Mouse (Mus musculus) ovary, adult 18-20 months (tissue): ENCODE measurements at regions not wholly inside any gene's neighbourhood (a gene's known extent, or its start where the extent isn't known, plus 50 kb on each side); places are given as distances from the start of the nearest gene placed in this dataset.

Source experiments
- DNase-seq: peaks from one replicate; pipeline ENCODE4 v3.0.0; 2022; ENCODE audit warnings: low spot score, mixed read lengths

- no peak for DNase-seq
Observed at GRCm38 (mm10) chr7:75063816-75064215, 245.2 kb downstream of the Sv2b start.

- DNase-seq = no peak
Observed at GRCm38 (mm10) chr7:75050231-75050630, 258.8 kb downstream of the Sv2b start.

- DNase-seq = no peak
Observed at GRCm38 (mm10) chr7:75049751-75050150, 259.3 kb downstream of the Sv2b start.

GRCm38 (mm10) chr7:75048822-75049221 is 260.2 kb downstream of the Sv2b start:
- no peak for DNase-seq

GRCm38 (mm10) chr7:75047827-75048226 is 261.2 kb downstream of the Sv2b start:
- DNase-seq = no peak

- no peak for DNase-seq
Observed at GRCm38 (mm10) chr7:75040871-75041270, 268.2 kb downstream of the Sv2b start.

GRCm38 (mm10) chr7:75026191-75026590 is 282.9 kb downstream of the Sv2b start:
- DNase-seq = no peak

- no peak for DNase-seq
Observed at GRCm38 (mm10) chr7:75021966-75022365, 287.1 kb downstream of the Sv2b start.

- no peak for DNase-seq
Observed at GRCm38 (mm10) chr7:75018640-75019039, 290.4 kb downstream of the Sv2b start.

GRCm38 (mm10) chr7:75008481-75008880 is 300.6 kb downstream of the Sv2b start:
- no peak for DNase-seq

GRCm38 (mm10) chr7:74990198-74990597 is 318.9 kb downstream of the Sv2b start:
- DNase-seq = no peak

- no peak for DNase-seq
Observed at GRCm38 (mm10) chr7:74979479-74979878, 329.6 kb downstream of the Sv2b start.

- no peak for DNase-seq
Observed at GRCm38 (mm10) chr7:74975986-74976385, 333.1 kb downstream of the Sv2b start.

- DNase-seq = no peak
Observed at GRCm38 (mm10) chr7:74974448-74974847, 334.6 kb downstream of the Sv2b start.

GRCm38 (mm10) chr7:74944421-74945098 is 364.5 kb downstream of the Sv2b start:
- DNase-seq = no peak

- no peak for DNase-seq
Observed at GRCm38 (mm10) chr7:74942917-74943316, 366.1 kb downstream of the Sv2b start.

GRCm38 (mm10) chr7:74942146-74942545 is 366.9 kb downstream of the Sv2b start:
- DNase-seq = no peak

GRCm38 (mm10) chr7:74929142-74929829 is 374.7 kb upstream of the Slco3a1 start:
- no peak for DNase-seq

- DNase-seq = no peak
Observed at GRCm38 (mm10) chr7:74928226-74928927, 373.8 kb upstream of the Slco3a1 start.

GRCm38 (mm10) chr7:74926729-74927128 is 372.1 kb upstream of the Slco3a1 start:
- DNase-seq = no peak

GRCm38 (mm10) chr7:74924156-74924555 is 369.6 kb upstream of the Slco3a1 start:
- no peak for DNase-seq

- no peak for DNase-seq
Observed at GRCm38 (mm10) chr7:74908311-74908962, 353.9 kb upstream of the Slco3a1 start.

- DNase-seq = no peak
Observed at GRCm38 (mm10) chr7:74907391-74907790, 352.8 kb upstream of the Slco3a1 start.
